Mouse (Mus musculus): ENCODE measurements around the gene Vps54. TPM values are rescaled to one million over a fixed set of nuclear protein-coding genes. Genes with fewer than 3 reads are reported as not detected.
A peak's percentile ranks its signal among the peaks of the same experiment; 100 is the strongest.

Gene Vps54
- polyA plus RNA-seq, 1 experiment = 26.6 TPM

DNA sequence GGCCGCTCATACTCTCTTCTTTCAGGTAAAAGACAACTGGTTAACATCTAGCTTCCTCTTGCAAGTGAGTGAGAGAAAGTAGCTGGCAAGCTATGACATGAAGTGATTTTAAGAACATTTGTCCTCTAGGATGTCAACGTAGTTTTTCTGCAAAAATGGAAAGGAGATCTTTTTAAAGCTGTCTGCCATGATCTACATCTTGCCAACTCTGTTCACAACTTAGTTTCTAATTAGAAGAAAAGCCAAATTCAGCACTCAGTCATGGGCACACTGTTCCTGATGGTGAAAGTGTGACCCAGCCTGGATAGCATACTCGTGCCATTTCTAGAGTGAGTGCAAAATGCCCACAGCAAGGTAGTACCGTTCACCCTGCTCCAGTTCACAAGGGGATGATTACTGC lies 100.0 kb downstream of the Vps54 start:
- no peak for DNase-seq (ENCODE audit: low spot score)

DNA sequence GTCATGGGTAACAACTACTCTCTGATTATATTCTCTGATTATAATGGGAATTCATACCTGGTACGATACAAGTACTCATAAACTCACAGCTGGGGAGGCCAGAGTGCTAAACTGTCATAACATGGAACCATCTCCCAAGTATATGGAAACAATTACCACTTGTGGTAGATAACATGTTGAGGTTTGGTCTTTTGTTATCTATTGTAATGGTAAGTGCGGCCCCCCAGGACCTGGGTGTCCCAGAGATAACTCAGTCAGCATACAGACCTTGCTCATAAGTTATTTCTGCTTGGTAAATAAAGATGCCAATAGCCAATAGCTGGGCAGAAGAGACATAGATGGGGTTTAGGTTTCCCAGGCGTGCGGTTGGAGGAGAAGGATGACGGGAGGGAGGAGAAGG lies 104.4 kb downstream of the Vps54 start:
- no peak for DNase-seq (ENCODE audit: low spot score)

DNA sequence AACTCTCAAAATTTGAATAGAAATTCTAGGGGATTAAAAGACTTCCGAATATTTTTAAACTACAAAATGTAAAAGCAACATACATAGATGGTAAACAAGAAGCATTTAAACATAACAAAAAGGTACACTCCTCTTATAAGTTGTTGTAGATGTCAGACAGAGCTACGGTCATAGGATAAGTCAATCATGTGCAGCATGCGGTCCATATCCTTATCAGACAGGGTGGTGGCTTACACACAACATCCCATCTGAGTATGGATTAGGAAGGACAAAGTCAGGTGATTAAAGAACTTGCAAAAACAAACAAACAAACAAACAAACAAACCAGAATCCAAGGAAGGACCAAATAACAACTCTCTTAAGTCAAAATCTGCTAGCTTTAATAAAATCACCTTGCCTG lies 106.9 kb downstream of the Vps54 start:
- DNase-seq (ENCODE audit: low spot score) = no peak

DNA sequence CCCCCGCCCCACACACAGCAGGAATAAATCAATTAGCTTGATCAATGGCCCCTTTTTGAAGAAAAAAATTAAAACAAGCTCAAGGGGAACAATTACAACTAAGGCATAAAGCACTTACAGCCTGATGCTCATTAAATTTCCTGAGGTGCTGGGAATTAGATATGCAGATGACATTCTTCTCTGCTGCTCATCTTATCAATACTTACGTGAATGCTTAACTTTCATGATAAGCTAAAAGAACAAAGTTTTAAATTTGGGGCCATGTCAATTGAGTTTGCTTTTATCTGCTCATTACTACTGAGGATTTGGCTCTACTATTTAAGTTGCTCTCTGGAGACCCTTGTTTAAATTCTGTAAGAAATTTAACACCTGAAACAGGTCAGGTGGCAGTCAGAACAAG lies 109.8 kb downstream of the Vps54 start:
- DNase-seq (ENCODE audit: low spot score) = no peak

DNA sequence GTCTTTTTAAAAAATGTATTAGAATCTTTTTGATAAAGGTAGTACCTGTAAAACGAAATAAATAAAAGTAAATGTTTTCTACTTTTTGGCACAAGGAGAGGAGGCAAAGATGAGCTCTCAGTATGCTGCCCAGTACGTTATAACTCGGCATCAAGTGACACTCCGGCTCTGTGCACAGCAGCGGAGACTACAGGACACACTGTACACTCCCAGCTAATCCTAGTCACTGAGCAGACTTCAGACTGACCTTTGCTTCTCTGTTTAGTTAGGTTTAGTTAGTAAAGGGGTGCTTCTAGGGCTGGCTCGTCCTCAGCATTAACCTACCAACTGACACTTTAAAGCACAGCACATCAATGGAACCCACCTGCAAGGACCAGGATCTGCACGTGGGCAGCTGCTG lies 112.2 kb downstream of the Vps54 start:
- no peak for DNase-seq (ENCODE audit: low spot score)

DNA sequence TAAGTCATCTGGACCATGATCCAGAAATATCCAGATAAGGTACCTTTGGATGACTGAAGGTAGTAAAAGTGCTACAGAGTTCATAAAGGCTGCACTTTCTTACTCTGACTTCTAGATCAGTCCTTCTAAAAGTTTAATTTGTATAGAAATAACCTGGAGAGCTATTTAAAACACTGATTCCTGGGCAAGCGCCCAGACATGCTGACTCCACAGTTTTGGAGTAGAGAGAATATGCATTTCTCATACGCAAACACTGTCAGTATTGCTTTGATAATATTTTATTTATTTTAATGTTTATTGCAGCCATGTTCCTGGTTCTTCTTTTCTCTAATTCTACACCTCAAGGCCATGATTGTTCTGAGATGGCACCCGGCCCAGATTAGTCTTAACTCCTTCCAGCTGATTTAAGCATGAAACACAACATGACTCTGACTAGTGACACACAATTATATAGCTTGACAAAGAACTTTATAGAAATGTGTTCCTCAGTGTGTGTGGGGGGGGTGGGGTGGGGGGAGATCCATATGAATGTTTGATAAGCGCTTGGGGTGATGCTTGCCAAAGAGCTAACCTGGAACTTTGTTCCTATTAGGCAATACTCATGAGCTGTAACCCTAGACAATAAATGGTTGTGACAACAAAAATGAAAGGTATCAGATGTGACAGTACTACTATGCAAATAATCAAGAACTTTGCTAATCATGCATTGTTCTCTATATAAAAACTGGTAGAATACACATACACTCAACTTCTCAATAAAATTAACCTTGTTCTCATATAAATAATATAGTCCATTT lies 124.3 kb downstream of the Vps54 start:
- no peak for DNase-seq (ENCODE audit: low spot score)

DNA sequence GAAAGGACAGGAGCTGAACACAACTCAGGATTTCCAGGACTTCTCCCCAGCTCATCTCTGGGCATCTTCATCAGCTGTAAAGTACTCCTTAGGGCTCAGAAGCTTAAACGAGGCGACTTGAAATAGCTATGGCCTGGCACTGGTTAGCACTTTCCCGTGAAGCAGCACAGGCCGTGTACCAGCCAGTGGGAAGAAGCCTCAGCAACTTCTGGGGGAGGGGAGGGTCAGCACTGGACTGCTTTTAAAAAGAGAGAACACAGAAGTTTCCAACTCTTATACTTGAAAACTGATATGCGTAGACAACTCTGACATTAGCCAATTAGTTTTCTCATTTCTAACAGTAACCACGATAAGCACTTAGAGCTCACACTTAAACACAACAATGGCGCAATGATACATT lies 129.4 kb downstream of the Vps54 start:
- DNase-seq (ENCODE audit: low spot score) = no peak

DNA sequence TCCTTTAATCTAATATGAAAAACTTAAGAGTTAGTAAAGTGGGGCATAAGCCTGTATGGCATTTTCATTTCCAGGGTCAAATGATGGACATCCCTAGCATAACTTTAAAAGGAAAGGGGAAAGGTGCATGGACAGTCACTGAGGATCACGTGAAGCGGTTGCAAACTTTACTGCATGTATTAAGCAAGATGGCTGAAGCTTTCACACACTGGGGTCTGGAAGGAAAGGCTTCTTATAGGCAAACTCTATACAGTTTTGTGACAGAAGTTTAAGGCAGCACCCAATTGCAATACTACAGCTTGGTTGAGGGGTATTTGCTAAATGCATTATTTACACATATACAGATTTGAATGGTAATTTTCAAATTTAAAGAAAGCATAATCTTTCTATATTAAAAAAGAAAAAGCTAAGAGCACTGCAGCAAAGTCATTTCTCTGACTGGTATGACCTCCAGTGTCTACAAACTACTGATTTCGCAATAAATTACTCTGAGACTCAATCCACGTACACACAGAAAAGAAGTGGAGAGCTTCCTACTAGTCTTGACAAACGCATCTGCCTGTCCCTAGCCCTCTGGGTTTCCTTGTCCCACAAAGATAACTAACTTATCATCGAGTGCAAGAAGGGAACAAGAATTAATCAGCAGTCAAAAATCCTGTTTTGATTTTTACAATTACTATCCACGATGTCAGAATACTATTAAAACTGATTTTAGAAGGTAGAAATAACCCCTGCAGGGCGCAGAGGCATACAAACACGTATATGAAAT lies 130.4 kb downstream of the Vps54 start:
- DNase-seq (ENCODE audit: low spot score) = no peak

DNA sequence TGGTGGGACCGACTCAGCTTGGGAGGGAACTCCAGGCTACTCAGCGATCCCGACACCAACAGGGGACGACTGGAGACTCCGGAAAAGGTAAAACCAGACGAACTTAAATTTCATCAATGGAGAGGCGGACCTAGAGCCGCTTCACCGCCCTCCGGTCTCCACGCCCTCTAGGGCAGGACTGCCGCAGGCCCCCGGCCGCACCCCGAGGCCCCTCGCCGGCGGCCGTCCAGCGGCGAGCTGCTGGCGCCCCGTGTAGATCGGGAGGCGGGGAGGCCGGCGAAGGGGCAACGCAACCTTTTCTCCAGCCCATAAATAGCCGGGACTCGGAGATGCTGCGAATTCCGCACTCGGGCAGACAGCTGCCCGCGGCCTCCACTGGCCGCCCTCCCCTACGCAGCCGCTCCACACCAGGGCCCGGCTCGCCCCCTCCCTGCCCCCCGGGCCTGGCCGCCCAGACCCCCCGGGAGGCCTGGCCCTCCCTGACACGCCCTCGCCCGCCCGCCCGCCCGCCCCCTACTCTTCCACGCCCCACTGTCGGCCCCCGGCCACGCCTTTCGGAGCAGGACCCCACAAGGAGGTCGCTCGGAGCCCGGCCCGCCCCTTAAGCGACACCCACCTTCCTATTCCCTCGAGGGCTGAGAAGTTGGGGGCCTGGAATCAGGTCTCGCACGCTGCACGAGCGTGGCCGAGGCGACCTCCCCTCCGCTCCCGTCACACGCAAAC lies 131.5 kb downstream of the Vps54 start:
- DNase-seq (ENCODE audit: low spot score) = peak; percentile 82

Other genes with a start within 250 kb of the Vps54 start
- gene Peli1, start 148.0 kb upstream of the Vps54 start, polyA plus RNA-seq (2012; rRNA removed) = 27.4 and 30.9 TPM in 2 replicates
- 91.0 and 96.7 TPM in 2 replicates for gene Ugp2, start 131.9 kb downstream of the Vps54 start, polyA plus RNA-seq (2012; rRNA removed)